Mouse (Mus musculus): ENCODE results near the gene Acsbg2. TPM values are rescaled to one million over a fixed set of nuclear protein-coding genes. Genes with fewer than 3 reads are reported as not detected.
A peak's percentile ranks its signal among the peaks of the same experiment; 100 is the strongest.

The Acsbg2 gene
- polyA plus RNA-seq, 1 experiment from 2014 or later = 0.04 TPM

DNA sequence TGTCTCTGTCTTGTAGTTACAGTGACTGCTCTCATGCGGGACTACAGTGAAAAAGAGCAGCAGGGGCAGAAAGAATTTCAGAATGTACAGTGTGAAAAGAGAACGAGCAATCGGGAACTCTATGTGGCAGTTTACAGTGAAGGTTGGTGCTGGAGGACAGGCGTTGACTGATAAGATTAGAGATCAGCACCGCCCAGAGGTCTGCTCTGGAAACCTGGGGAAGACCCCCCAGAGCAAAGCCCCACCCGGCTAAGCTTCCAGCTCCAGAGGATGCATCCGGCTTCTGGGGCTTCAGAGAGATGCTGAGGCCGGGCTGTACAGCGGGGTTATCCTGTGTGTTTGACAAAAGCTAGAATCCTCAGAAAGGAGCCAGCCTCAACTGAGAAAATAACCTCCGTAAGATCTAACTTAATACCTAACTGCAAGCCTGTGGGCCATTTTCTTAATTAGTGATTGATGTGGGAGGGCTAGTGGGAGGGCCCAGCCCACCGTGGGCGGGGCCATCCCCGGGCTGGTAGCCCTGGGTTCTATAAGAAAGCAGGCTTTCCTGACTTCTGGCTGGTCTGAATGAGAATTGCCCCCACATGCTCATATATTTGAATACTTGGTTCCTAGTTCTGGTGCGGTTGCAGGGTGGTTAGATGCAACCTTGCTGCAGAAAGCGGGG, 3.8 kb downstream of the Acsbg2 start:
- Histone ChIP-seq H3K9ac (ENCODE audit: low read length) (no peak overlapping the region), H3K4me2 (replicated peaks; ENCODE audit: low read depth) (no peak overlapping the region), H3K9me3 (ENCODE audit: control insufficient read depth, low read length) (no peaks in the 10 kb centered on the region), H3K36me3 (ENCODE audit: control insufficient read depth, insufficient read depth, low read length) (no peaks in the 10 kb centered on the region), H3K27me3 (ENCODE audit: control insufficient read depth, insufficient read depth, low read length) (no peaks in the 10 kb centered on the region), H3K27ac (replicated peaks) (no peak overlapping the region), H3K4me3 (ENCODE audit: low read depth, low read length) (no peak overlapping the region), H3K4me1 (replicated peaks; ENCODE audit: control insufficient read depth, insufficient read depth) (no peaks in the 10 kb centered on the region)
- TF ChIP-seq CTCF (IDR thresholded peaks at IDR 0.05; ENCODE audit: low read depth) (no peak), EP300 (optimal IDR thresholded peaks at IDR 0.05) (no peak)
- no peak for ATAC-seq (ENCODE audit: low FRiP score, low TSS enrichment)
- 62% methylated on average over 15 of the region's 15 CpGs for WGBS
- no peak for DNase-seq (ENCODE audit: low spot score)

- no peak overlapping the region for H3K4me3 ChIP-seq (ENCODE audit: low read depth, low read length)
- H3K4me1 ChIP-seq (replicated peaks; ENCODE audit: control insufficient read depth, insufficient read depth) = no peaks in the 10 kb centered on the region
- H3K9me3 ChIP-seq (ENCODE audit: control insufficient read depth, low read length) = no peaks in the 10 kb centered on the region
- TF ChIP-seq EP300 (optimal IDR thresholded peaks at IDR 0.05) (no peak), CTCF (IDR thresholded peaks at IDR 0.05; ENCODE audit: low read depth) (no peak)
- no peak overlapping the region for H3K4me2 ChIP-seq (replicated peaks; ENCODE audit: low read depth)
- H3K36me3 ChIP-seq (ENCODE audit: control insufficient read depth, insufficient read depth, low read length) = no peaks in the 10 kb centered on the region
- 73% methylated on average over 9 of the region's 9 CpGs for WGBS
- H3K27me3 ChIP-seq (ENCODE audit: control insufficient read depth, insufficient read depth, low read length) = no peaks in the 10 kb centered on the region
- H3K27ac ChIP-seq (replicated peaks) = no peak overlapping the region
- H3K9ac ChIP-seq (ENCODE audit: low read length) = no peak overlapping the region
- DNase-seq (ENCODE audit: low spot score) = no peak
- no peak for ATAC-seq (ENCODE audit: low FRiP score, low TSS enrichment)
Observed at GRCm38 (mm10) chr17:56869481-56869977, 4.7 kb downstream of the Acsbg2 start.

DNA sequence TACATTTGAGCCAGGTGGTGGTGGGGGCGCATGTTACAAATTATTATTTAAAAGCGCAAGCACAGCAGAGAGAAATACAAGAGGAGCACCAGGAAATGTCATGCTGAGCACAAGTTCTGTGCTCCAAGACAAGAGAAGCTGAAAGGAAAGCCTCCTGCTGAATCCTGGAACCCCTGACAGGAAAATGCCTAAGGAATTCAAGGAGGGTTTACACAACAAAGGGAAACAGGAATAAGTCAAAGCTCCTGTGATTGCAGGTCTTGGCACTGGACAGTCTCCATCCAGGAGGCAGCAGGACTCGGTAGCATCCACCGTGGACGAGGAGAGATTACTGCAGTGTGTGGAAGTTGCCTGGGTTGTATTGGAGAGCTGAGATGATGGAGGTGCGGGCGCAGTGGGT, 8.2 kb downstream of the Acsbg2 start:
- H3K4me1 ChIP-seq (replicated peaks; ENCODE audit: control insufficient read depth, insufficient read depth) = no peaks in the 10 kb centered on the region
- no peaks in the 10 kb centered on the region for H3K27me3 ChIP-seq (ENCODE audit: control insufficient read depth, insufficient read depth, low read length)
- H3K4me3 ChIP-seq (ENCODE audit: low read depth, low read length) = no peak overlapping the region
- no peaks in the 10 kb centered on the region for H3K9me3 ChIP-seq (ENCODE audit: control insufficient read depth, low read length)
- H3K9ac ChIP-seq (ENCODE audit: low read length) = no peak overlapping the region
- no peak for DNase-seq (ENCODE audit: low spot score)
- H3K27ac ChIP-seq (replicated peaks) = no peak overlapping the region
- no peak for TF ChIP-seq EP300 (optimal IDR thresholded peaks at IDR 0.05)
- TF ChIP-seq CTCF (IDR thresholded peaks at IDR 0.05; ENCODE audit: low read depth) = no peak
- no peak for ATAC-seq (ENCODE audit: low FRiP score, low TSS enrichment)
- WGBS = 78% methylated on average over 7 of the region's 7 CpGs
- H3K4me2 ChIP-seq (replicated peaks; ENCODE audit: low read depth) = no peak overlapping the region
- no peaks in the 10 kb centered on the region for H3K36me3 ChIP-seq (ENCODE audit: control insufficient read depth, insufficient read depth, low read length)

- TF ChIP-seq CTCF (IDR thresholded peaks at IDR 0.05; ENCODE audit: low read depth) (no peak), EP300 (optimal IDR thresholded peaks at IDR 0.05) (no peak)
- whole genome bisulfite sequencing = 31% methylated on average over 3 of the region's 3 CpGs
- no peak overlapping the region for H3K27ac ChIP-seq (replicated peaks)
- no peaks in the 10 kb centered on the region for H3K27me3 ChIP-seq (ENCODE audit: control insufficient read depth, insufficient read depth, low read length)
- H3K4me2 ChIP-seq (replicated peaks; ENCODE audit: low read depth) = no peak overlapping the region
- H3K9me3 ChIP-seq (ENCODE audit: control insufficient read depth, low read length) = no peaks in the 10 kb centered on the region
- DNase-seq (ENCODE audit: low spot score) (peak; percentile 59), ATAC-seq (ENCODE audit: low FRiP score, low TSS enrichment) (peak; percentile 71)
- H3K4me3 ChIP-seq (ENCODE audit: low read depth, low read length) = no peak overlapping the region
- no peak overlapping the region for H3K9ac ChIP-seq (ENCODE audit: low read length)
- H3K4me1 ChIP-seq (replicated peaks; ENCODE audit: control insufficient read depth, insufficient read depth) = no peaks in the 10 kb centered on the region
- H3K36me3 ChIP-seq (ENCODE audit: control insufficient read depth, insufficient read depth, low read length) = no peaks in the 10 kb centered on the region
Observed at GRCm38 (mm10) chr17:56861197-56861596, 13.1 kb downstream of the Acsbg2 start.

DNA sequence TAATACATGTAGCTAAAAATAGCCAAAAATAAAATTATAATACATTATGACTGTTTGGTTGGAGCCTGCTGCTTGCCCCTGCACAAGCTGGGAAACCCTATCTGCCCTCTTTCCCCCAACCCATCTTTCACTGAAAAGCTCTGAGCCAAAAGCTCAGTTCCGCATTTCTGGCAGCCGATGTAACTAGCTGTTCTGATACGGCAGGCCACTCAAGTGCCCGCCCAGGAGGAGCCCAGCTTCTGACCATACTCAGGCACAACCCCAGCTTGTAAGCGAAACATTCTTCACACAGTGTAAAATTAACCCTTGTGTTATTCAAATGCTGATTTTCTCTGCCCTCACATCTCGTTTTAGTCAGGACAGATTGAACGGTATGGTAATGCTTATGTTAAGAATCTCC, 15.3 kb downstream of the Acsbg2 start:
- ATAC-seq (ENCODE audit: low FRiP score, low TSS enrichment) (peak; percentile 57; the same call in 1 of the 2 replicates), DNase-seq (ENCODE audit: low spot score) (peak; percentile 25)
- TF ChIP-seq EP300 (optimal IDR thresholded peaks at IDR 0.05) (no peak), CTCF (IDR thresholded peaks at IDR 0.05; ENCODE audit: low read depth) (no peak)
- Histone ChIP-seq H3K9me3 (ENCODE audit: control insufficient read depth, low read length) (no peaks in the 10 kb centered on the region), H3K9ac (ENCODE audit: low read length) (no peak overlapping the region), H3K27ac (replicated peaks) (peak overlapping the region; percentile 80; the same call in 1 of the 2 replicates), H3K27me3 (ENCODE audit: control insufficient read depth, insufficient read depth, low read length) (no peaks in the 10 kb centered on the region), H3K4me1 (replicated peaks; ENCODE audit: control insufficient read depth, insufficient read depth) (no peaks in the 10 kb centered on the region), H3K4me3 (ENCODE audit: low read depth, low read length) (no peak overlapping the region), H3K4me2 (replicated peaks; ENCODE audit: low read depth) (no peak overlapping the region), H3K36me3 (ENCODE audit: control insufficient read depth, insufficient read depth, low read length) (no peaks in the 10 kb centered on the region)
- 31% methylated on average over 7 of the region's 7 CpGs for WGBS

- 51% methylated on average over 4 of the region's 4 CpGs for WGBS
- peak; percentile 58; the same call in 1 of the 2 replicates for ATAC-seq (ENCODE audit: low FRiP score, low TSS enrichment)
- Histone ChIP-seq H3K4me3 (ENCODE audit: low read depth, low read length) (no peak overlapping the region), H3K27me3 (ENCODE audit: control insufficient read depth, insufficient read depth, low read length) (no peaks in the 10 kb centered on the region), H3K9ac (ENCODE audit: low read length) (no peak overlapping the region), H3K27ac (replicated peaks) (peak overlapping the region; percentile 80), H3K4me2 (replicated peaks; ENCODE audit: low read depth) (no peak overlapping the region), H3K4me1 (replicated peaks; ENCODE audit: control insufficient read depth, insufficient read depth) (no peaks in the 10 kb centered on the region), H3K9me3 (ENCODE audit: control insufficient read depth, low read length) (no peaks in the 10 kb centered on the region), H3K36me3 (ENCODE audit: control insufficient read depth, insufficient read depth, low read length) (no peaks in the 10 kb centered on the region)
- DNase-seq (ENCODE audit: low spot score) = peak; percentile 76
- TF ChIP-seq CTCF (IDR thresholded peaks at IDR 0.05; ENCODE audit: low read depth) (peak; percentile 91), EP300 (optimal IDR thresholded peaks at IDR 0.05) (no peak)
Observed at GRCm38 (mm10) chr17:56858216-56858615, 16.0 kb downstream of the Acsbg2 start.

All from stomach, postnatal 0 days (tissue).